Mouse (Mus musculus): ENCODE measurements around the gene Ctsh.

GRCm38 (mm10) chr9:90007094-90007493 is 46.9 kb upstream of the Ctsh start:
- TF ChIP-seq POLR2A (IDR thresholded peaks at IDR 0.05; ENCODE audit: insufficient read depth, low read length) (no peak), CTCF (IDR thresholded peaks at IDR 0.05; ENCODE audit: low read depth, low read length) (no peak), EP300 (IDR thresholded peaks at IDR 0.05; ENCODE audit: insufficient read depth, low read depth, low read length) (no peak)

All from ES-Bruce4 (cell line).